Mouse (Mus musculus): Measurements from ENCODE around the gene Smu1.

- TF ChIP-seq CTCF (conservative IDR thresholded peaks at IDR 0.05; ENCODE audit: low read length) (no peak), POU5F1 (IDR thresholded peaks at IDR 0.05; ENCODE audit: borderline replicate concordance, low read length) (no peak), NANOG (IDR thresholded peaks at IDR 0.05; ENCODE audit: borderline replicate concordance, low read length) (no peak)
Measured at GRCm38 (mm10) chr4:40781797-40782495, 24.2 kb upstream of the Smu1 start.

Measured in E14TG2a.4 (cell line).